Mouse (Mus musculus) MEL (cell line): ENCODE measurements around the gene Fyttd1. TPM values are rescaled to one million over a fixed set of nuclear protein-coding genes. Genes with fewer than 3 reads are reported as not detected.

Experiments
- DNase-seq: peaks from one replicate; pipeline ENCODE4 v3.0.0; 2011; ENCODE audit warnings: low read depth, low spot score
- H3K27ac ChIP-seq: 2 replicates; pipeline ENCODE4 v1.5.1; 2012; ENCODE audit warnings: low read depth, mild to moderate bottlenecking, control low read depth, low read length, moderate library complexity; ENCODE audit not compliant: control insufficient read depth
- H3K27me3 ChIP-seq, 2 experiments: fragments of 150-350 bp in 1 of 2; sonication (generic) in 1 of 2; 2 replicates each; pipeline ENCODE4 v1.6.1; 2012; ENCODE audit warnings: low read length in 2 of 2, mild to moderate bottlenecking in 2 of 2, improper control_type of control experiment in 1 of 2, moderate library complexity in 1 of 2; ENCODE audit not compliant: insufficient read depth in 2 of 2, control insufficient read depth in 1 of 2
- H3K36me3 ChIP-seq, 2 experiments: 2 replicates each; pipeline ENCODE4 v1.6.1; 2012 to 2014; ENCODE audit warnings: low read length in 2 of 2, improper control_type of control experiment in 1 of 2, inconsistent platforms in 1 of 2, mild to moderate bottlenecking in 1 of 2; ENCODE audit not compliant: insufficient read depth in 2 of 2, control insufficient read depth in 1 of 2
- H3K4me1 ChIP-seq, 2 experiments: fragments of 150-350 bp in 1 of 2; sonication (generic) in 1 of 2; 2 replicates each; pipeline ENCODE4 v1.6.1; 2012; ENCODE audit warnings: low read length in 2 of 2, improper control_type of control experiment in 1 of 2, mild to moderate bottlenecking in 1 of 2; ENCODE audit not compliant: insufficient read depth in 2 of 2, control insufficient read depth in 1 of 2
- H3K4me3 ChIP-seq, 2 experiments: fragments of 150-350 bp in 1 of 2; sonication (generic) in 1 of 2; 2 replicates each; pipeline ENCODE4 v1.5.1; 2012; ENCODE audit warnings: low read depth in 2 of 2, low read length in 2 of 2, mild to moderate bottlenecking in 2 of 2, moderate library complexity in 2 of 2, control low read depth in 1 of 2, improper control_type of control experiment in 1 of 2; ENCODE audit not compliant: control insufficient read depth in 1 of 2, insufficient read depth in 1 of 2
- H3K79me2 ChIP-seq: 2 replicates; pipeline ENCODE4 v1.6.1; 2012; ENCODE audit warnings: mild to moderate bottlenecking, low read length, moderate library complexity; ENCODE audit not compliant: control insufficient read depth, poor library complexity, insufficient read depth
- H3K9ac ChIP-seq: 2 replicates; pipeline ENCODE4 v1.6.1; 2012; ENCODE audit warnings: low read depth, mild to moderate bottlenecking, control low read depth, low read length, moderate library complexity; ENCODE audit not compliant: control insufficient read depth, poor library complexity, severe bottlenecking
- H3K9me3 ChIP-seq: fragments of 150-350 bp; sonication (generic); replicated peaks from 2 replicates; pipeline ENCODE4 v1.6.1; 2012; ENCODE audit warnings: mild to moderate bottlenecking, low read length, improper control_type of control experiment, moderate library complexity; ENCODE audit not compliant: insufficient read depth
- BHLHE40 ChIP-seq: IDR thresholded peaks from 2 replicates; pipeline ENCODE4 v1.6.1; 2012; ENCODE audit warnings: low read depth, mild to moderate bottlenecking, inconsistent platforms, low read length, improper control_type of control experiment, borderline replicate concordance
- CHD1 ChIP-seq: IDR thresholded peaks from 2 replicates; pipeline ENCODE4 v1.6.1; 2012; ENCODE audit warnings: low read depth, mild to moderate bottlenecking, inconsistent platforms, low read length, improper control_type of control experiment
- E2F4 ChIP-seq: IDR thresholded peaks from 2 replicates; pipeline ENCODE4 v1.6.1; 2011; ENCODE audit warnings: low read depth, low read length, improper control_type of control experiment, borderline replicate concordance
- ELF1 ChIP-seq: IDR thresholded peaks from 2 replicates; pipeline ENCODE4 v1.6.1; 2014; ENCODE audit warnings: low read depth, mild to moderate bottlenecking, inconsistent platforms, low read length, improper control_type of control experiment, moderate library complexity
- EP300 ChIP-seq, 2 experiments: IDR thresholded peaks; 2 replicates each; pipeline ENCODE4 v1.6.1; 2011; ENCODE audit warnings: improper control_type of control experiment in 2 of 2, low read length in 2 of 2, low read depth in 1 of 2, mild to moderate bottlenecking in 1 of 2
- GATA1 ChIP-seq: IDR thresholded peaks from 2 replicates; pipeline ENCODE4 v1.6.1; 2011; ENCODE audit warnings: low read depth, low read length, improper control_type of control experiment
- HCFC1 ChIP-seq: IDR thresholded peaks from 2 replicates; pipeline ENCODE4 v1.6.1; 2012; ENCODE audit warnings: low read depth, mild to moderate bottlenecking, inconsistent platforms, low read length, improper control_type of control experiment, moderate library complexity
- JUND ChIP-seq: IDR thresholded peaks from 2 replicates; pipeline ENCODE4 v1.6.1; 2011; ENCODE audit warnings: low read depth, mild to moderate bottlenecking, improper control_type of control experiment, low read length
- MAX ChIP-seq: IDR thresholded peaks from 2 replicates; pipeline ENCODE4 v1.6.1; 2011; ENCODE audit warnings: low read length, improper control_type of control experiment
- MAZ ChIP-seq: IDR thresholded peaks from 2 replicates; pipeline ENCODE4 v1.6.1; 2012; ENCODE audit warnings: low read depth, mild to moderate bottlenecking, inconsistent platforms, low read length, improper control_type of control experiment
- MEF2A ChIP-seq: IDR thresholded peaks from 2 replicates; pipeline ENCODE4 v1.6.1; 2014; ENCODE audit warnings: low read depth, mild to moderate bottlenecking, inconsistent platforms, low read length, improper control_type of control experiment; ENCODE audit not compliant: poor library complexity, insufficient replicate concordance, severe bottlenecking; ENCODE audit errors: extremely low read depth
- MXI1 ChIP-seq: IDR thresholded peaks from 2 replicates; pipeline ENCODE4 v1.6.1; 2011; ENCODE audit warnings: mild to moderate bottlenecking, low read depth, low read length, improper control_type of control experiment
- NELFE ChIP-seq: IDR thresholded peaks from 2 replicates; pipeline ENCODE4 v1.6.1; 2011; ENCODE audit warnings: low read depth, low read length, improper control_type of control experiment
- RAD21 ChIP-seq: IDR thresholded peaks from 2 replicates; pipeline ENCODE4 v1.6.1; 2011; ENCODE audit warnings: mild to moderate bottlenecking, low read depth, low read length, improper control_type of control experiment
- SMC3 ChIP-seq: IDR thresholded peaks from 2 replicates; pipeline ENCODE4 v1.6.1; 2011; ENCODE audit warnings: low read depth, low read length, improper control_type of control experiment
- TAL1 ChIP-seq: IDR thresholded peaks from 2 replicates; pipeline ENCODE4 v1.6.1; 2012; ENCODE audit warnings: mild to moderate bottlenecking, inconsistent platforms, low read length, moderate library complexity, mixed read lengths
- UBTF ChIP-seq: IDR thresholded peaks from 2 replicates; pipeline ENCODE4 v1.6.1; 2012; ENCODE audit warnings: low read depth, mild to moderate bottlenecking, inconsistent platforms, low read length, improper control_type of control experiment, moderate library complexity, borderline replicate concordance; ENCODE audit not compliant: insufficient read depth
- USF1 ChIP-seq: IDR thresholded peaks from 2 replicates; pipeline ENCODE4 v1.6.1; 2014; ENCODE audit warnings: low read depth, mild to moderate bottlenecking, inconsistent platforms, low read length, improper control_type of control experiment, moderate library complexity
- USF2 ChIP-seq, 2 experiments: IDR thresholded peaks; 2 replicates each; pipeline ENCODE4 v1.6.1; 2011 to 2012; ENCODE audit warnings: improper control_type of control experiment in 2 of 2, low read length in 2 of 2, borderline replicate concordance in 1 of 2, inconsistent platforms in 1 of 2, low read depth in 1 of 2, mild to moderate bottlenecking in 1 of 2; ENCODE audit not compliant: insufficient read depth in 1 of 2
- ZKSCAN1 ChIP-seq: IDR thresholded peaks from 2 replicates; pipeline ENCODE4 v1.6.1; 2012; ENCODE audit warnings: low read depth, mild to moderate bottlenecking, inconsistent platforms, low read length, improper control_type of control experiment, moderate library complexity
- ZMIZ1 ChIP-seq: IDR thresholded peaks from 2 replicates; pipeline ENCODE4 v1.6.1; 2012; ENCODE audit warnings: low read depth, mild to moderate bottlenecking, inconsistent platforms, low read length, improper control_type of control experiment, moderate library complexity
- ZNF384 ChIP-seq: IDR thresholded peaks from 2 replicates; pipeline ENCODE4 v1.6.1; 2012; ENCODE audit warnings: low read depth, mild to moderate bottlenecking, inconsistent platforms, low read length, improper control_type of control experiment
- polyA plus RNA-seq, 2 experiments: library from polyadenylated mRNA; stranded (reverse) in 1 of 2; unstranded in 1 of 2; fragments of >175 nt in 1 of 2; fragments of >200 nt in 1 of 2; gene quantifications; 2 replicates each; pipeline versions ENCODE4 v1.2.1 to v1.2.4; 2012; ENCODE audit warnings: low replicate concordance in 2 of 2, low read depth in 1 of 2; ENCODE audit not compliant: insufficient read length in 2 of 2, insufficient read depth in 1 of 2, missing spikeins in 1 of 2
- total RNA-seq: library from RNA; depleted of rRNA; stranded (reverse); fragments of 300-350 nt; gene quantifications from 2 replicates; pipeline ENCODE4 v1.2.3, GENCODE M21; 2012

Gene Fyttd1
- total and polyA plus RNA-seq, 3 experiments = 44.3 to 76.0 TPM; not detected in 1

- TF ChIP-seq ZKSCAN1 (no peak), EP300 (IDR thresholded peaks at IDR 0.05; ENCODE audit: low read depth in 1 of 2, low read length in 2 of 2) (no peak), BHLHE40 (peak; percentile 84)
Measured at GRCm38 (mm10) chr16:32867919-32868552, 9.3 kb upstream of the Fyttd1 start (continued).

- Histone ChIP-seq H3K4me1 (peaks cover 0 to 10% of the 10 kb centered on the region in 2 experiments; a peak in 3 of 4 replicates), H3K4me3 (no peak overlapping the region), H3K27ac (no peak overlapping the region), H3K36me3 (peaks cover 0 to 2% of the 10 kb centered on the region in 2 experiments; a peak in 2 of 4 replicates), H3K9ac (no peak overlapping the region), H3K9me3 (no peaks in the 10 kb centered on the region), H3K79me2 (no peaks in the 10 kb centered on the region; the same call in 1 of the 2 replicates), H3K27me3 (no peaks in the 10 kb centered on the region)
- no peak for TF ChIP-seq SMC3
- TF ChIP-seq ZMIZ1 = no peak
- TF ChIP-seq ELF1 = no peak
- no peak for TF ChIP-seq USF1
- no peak for TF ChIP-seq ZNF384
- no peak for TF ChIP-seq MXI1
- no peak for TF ChIP-seq CHD1
- TF ChIP-seq GATA1 = no peak
- no peak for TF ChIP-seq BHLHE40
- TF ChIP-seq MAX = no peak
- TF ChIP-seq HCFC1 = no peak
- TF ChIP-seq NELFE = no peak
- no peak for TF ChIP-seq USF2 (IDR thresholded peaks at IDR 0.05; ENCODE audit: borderline replicate concordance in 1 of 2, insufficient read depth in 1 of 2, low read depth in 1 of 2, low read length in 2 of 2)
- TF ChIP-seq EP300 (IDR thresholded peaks at IDR 0.05; ENCODE audit: low read depth in 1 of 2, low read length in 2 of 2) = no peak
- no peak for TF ChIP-seq E2F4
- no peak for TF ChIP-seq MEF2A
- no peak for DNase-seq
Measured at GRCm38 (mm10) chr16:32870231-32870630, 7.1 kb upstream of the Fyttd1 start.

DNA sequence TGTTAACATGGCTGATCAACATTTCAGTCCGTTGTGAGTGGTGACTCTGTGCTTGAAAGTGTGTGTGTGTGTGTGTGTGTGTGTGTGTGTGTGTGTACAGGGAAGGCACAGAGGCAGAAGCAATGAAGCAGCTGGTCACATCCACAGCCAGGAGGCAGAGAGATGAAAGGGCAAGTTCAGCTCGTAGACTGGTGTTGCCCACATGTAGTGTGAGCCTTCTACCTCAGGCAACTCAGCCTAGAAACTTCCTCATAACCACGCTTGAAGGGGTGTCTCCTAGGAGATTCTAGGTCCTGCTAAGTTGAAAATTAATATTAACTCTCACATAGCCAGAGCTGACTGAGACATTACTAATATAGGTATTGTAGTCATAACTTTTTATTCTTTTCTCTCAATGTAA lies 3.9 kb upstream of the Fyttd1 start:
- peaks cover 0 to 2% of the 10 kb centered on the region in 2 experiments; a peak in 1 of 4 replicates for H3K36me3 ChIP-seq
- peaks cover 0 to 8% of the 10 kb centered on the region in 2 experiments; a peak in 2 of 4 replicates for H3K4me1 ChIP-seq
- no peaks in the 10 kb centered on the region for H3K9me3 ChIP-seq
- H3K27ac ChIP-seq = no peak overlapping the region
- no peaks in the 10 kb centered on the region for H3K27me3 ChIP-seq
- peaks cover 5% of the 10 kb centered on the region for H3K79me2 ChIP-seq
- H3K9ac ChIP-seq = no peak overlapping the region
- no peak for TF ChIP-seq MAZ
- no peak for TF ChIP-seq JUND
- TF ChIP-seq ELF1 = no peak
- no peak for TF ChIP-seq RAD21
- no peak for TF ChIP-seq TAL1
- TF ChIP-seq UBTF = no peak
- TF ChIP-seq ZNF384 = no peak
- no peak overlapping the region for H3K4me3 ChIP-seq
- DNase-seq = no peak
